Mouse (Mus musculus) liver, adult 2 months (tissue): Measurements from ENCODE around the gene Elovl5. TPM values are rescaled to one million over a fixed set of nuclear protein-coding genes. Genes with fewer than 3 reads are reported as not detected.
A peak's percentile ranks its signal among the peaks of the same experiment; 100 is the strongest.

ENCODE experiments used
- DNase-seq: peaks from one replicate; pipeline ENCODE4 v3.0.0-alpha.2; 2011; ENCODE audit warnings: low read depth, low spot score; ENCODE audit errors: extremely low read depth
- H3K27ac ChIP-seq: fragments of 200-500 bp; replicated peaks from 2 replicates; pipeline ENCODE4 v1.5.1; 2012; ENCODE audit warnings: low read depth, mild to moderate bottlenecking, control low read depth, inconsistent platforms, low read length; ENCODE audit not compliant: insufficient read depth
- H3K27me3 ChIP-seq: fragments of 200-500 bp; 2 replicates; pipeline ENCODE4 v1.6.1; 2012; ENCODE audit warnings: mild to moderate bottlenecking, moderate library complexity, low read length, inconsistent platforms; ENCODE audit not compliant: control insufficient read depth, insufficient read depth
- H3K36me3 ChIP-seq: fragments of 200-500 bp; 2 replicates; pipeline ENCODE4 v1.6.1; 2012; ENCODE audit warnings: low read length, inconsistent platforms; ENCODE audit not compliant: control insufficient read depth, insufficient read depth
- H3K4me1 ChIP-seq: fragments of 200-500 bp; 2 replicates; pipeline ENCODE4 v1.6.1; 2011; ENCODE audit warnings: low read length; ENCODE audit not compliant: control insufficient read depth, insufficient read depth
- H3K4me3 ChIP-seq: fragments of 200-500 bp; 2 replicates; pipeline ENCODE4 v1.5.1; 2011; ENCODE audit warnings: low read depth, mild to moderate bottlenecking, control low read depth, low read length, moderate library complexity; ENCODE audit not compliant: insufficient read depth
- H3K79me2 ChIP-seq: fragments of 200-500 bp; 2 replicates; pipeline ENCODE4 v1.6.1; 2012; ENCODE audit warnings: inconsistent platforms, mild to moderate bottlenecking, low read length, moderate library complexity; ENCODE audit not compliant: control insufficient read depth, insufficient read depth
- H3K9ac ChIP-seq: fragments of 200-500 bp; 2 replicates; pipeline ENCODE4 v1.6.1; 2012; ENCODE audit warnings: low read depth, mild to moderate bottlenecking, control low read depth, inconsistent platforms, low read length
- CTCF ChIP-seq: fragments of 200-500 bp; IDR thresholded peaks from 2 replicates; pipeline ENCODE4 v1.5.1; 2011; ENCODE audit warnings: low read depth, low read length, control low read depth
- POLR2A ChIP-seq: fragments of 200-500 bp; IDR thresholded peaks from 2 replicates; pipeline ENCODE4 v1.6.1; 2011; ENCODE audit warnings: low read length, control low read depth; ENCODE audit not compliant: insufficient read depth; ENCODE audit errors: extremely low read depth
- WGBS: fragments of 180-500 bp; shearing (Covaris S2); methylation state at CpG from one replicate; pipeline ENCODE4 v1.1.7; 2018; 5-methylcytosine and 5-hydroxymethylcytosine counted together
- polyA plus RNA-seq: library from polyadenylated mRNA; depleted of rRNA; stranded (reverse); fragments of >200 nt; gene quantifications from 2 replicates; pipeline ENCODE4 v1.2.3, GENCODE M21; 2012
- total RNA-seq: library from RNA; depleted of rRNA; stranded (reverse); fragments of >200 nt; gene quantifications from 2 replicates; pipeline ENCODE4 v1.2.3, GENCODE M21; 2014

Gene Elovl5
- total and polyA plus RNA-seq, 2 experiments: 228 to 322 TPM

- H3K4me3 ChIP-seq: peak overlapping the region; percentile 79
- H3K27me3 ChIP-seq: no peaks in the 10 kb centered on the region
- peak overlapping the region; percentile 98 for H3K27ac ChIP-seq
- peak overlapping the region; percentile 95 for H3K9ac ChIP-seq
- TF ChIP-seq POLR2A: peak; percentile 85
- TF ChIP-seq CTCF: no peak
- peak; percentile 77 for DNase-seq
- 1% methylated on average over 62 of the region's 68 CpGs for WGBS
- H3K79me2 ChIP-seq: no peaks in the 10 kb centered on the region; the same call in 1 of the 2 replicates
- H3K36me3 ChIP-seq: no peaks in the 10 kb centered on the region
- H3K4me1 ChIP-seq: peaks cover 13% of the 10 kb centered on the region
Observed at GRCm38 (mm10) chr9:77910270-77911240, 6.6 kb upstream of the Elovl5 start.

- Histone ChIP-seq H3K9ac (peak overlapping the region; percentile 62), H3K27me3 (no peaks in the 10 kb centered on the region), H3K4me1 (peaks cover 15% of the 10 kb centered on the region), H3K27ac (peak overlapping the region; percentile 98), H3K79me2 (no peaks in the 10 kb centered on the region; the same call in 1 of the 2 replicates), H3K36me3 (no peaks in the 10 kb centered on the region), H3K4me3 (peak overlapping the region; percentile 79)
- no peak for TF ChIP-seq POLR2A
- no peak for TF ChIP-seq CTCF
- WGBS: 1% methylated on average over 7 of the region's 7 CpGs
- peak; percentile 79 for DNase-seq
Observed at GRCm38 (mm10) chr9:77911508-77912229, 5.5 kb upstream of the Elovl5 start.

DNA sequence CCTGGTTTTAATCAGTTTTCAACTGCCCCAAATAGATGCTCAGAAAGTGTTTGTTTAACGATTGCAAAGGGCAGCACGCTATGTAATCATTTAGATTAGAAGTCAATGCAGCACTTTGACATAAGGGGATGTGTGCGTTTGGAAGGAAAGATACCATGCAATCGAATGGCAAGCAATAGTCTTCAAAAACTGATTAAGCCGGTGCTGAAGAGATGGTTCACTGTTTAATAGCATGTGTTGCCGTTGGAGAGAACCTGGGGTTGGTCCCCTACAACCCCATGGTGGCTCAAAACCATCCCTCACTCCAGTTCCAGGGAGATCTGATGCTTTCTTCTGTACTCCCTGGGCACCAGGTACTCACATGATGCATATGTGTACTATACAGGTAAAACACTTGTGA lies 4.9 kb upstream of the Elovl5 start:
- Histone ChIP-seq H3K4me3 (peak overlapping the region; percentile 79; the same call in 1 of the 2 replicates), H3K27me3 (no peaks in the 10 kb centered on the region), H3K36me3 (no peaks in the 10 kb centered on the region), H3K9ac (no peak overlapping the region), H3K79me2 (peaks cover under 1% of the 10 kb centered on the region; the same call in 1 of the 2 replicates), H3K4me1 (peaks cover 15% of the 10 kb centered on the region), H3K27ac (peak overlapping the region; percentile 60)
- no peak for DNase-seq
- TF ChIP-seq CTCF (no peak), POLR2A (no peak)
- 9% methylated on average over 6 of the region's 6 CpGs for WGBS

GRCm38 (mm10) chr9:77914616-77915015 lies 2.5 kb upstream of the Elovl5 start:
- WGBS: 75% methylated on average over 4 of the region's 4 CpGs
- Histone ChIP-seq H3K4me3 (no peak overlapping the region), H3K4me1 (peaks cover 20% of the 10 kb centered on the region), H3K79me2 (peaks cover 18% of the 10 kb centered on the region), H3K27ac (no peak overlapping the region), H3K27me3 (no peaks in the 10 kb centered on the region), H3K9ac (no peak overlapping the region), H3K36me3 (no peaks in the 10 kb centered on the region)
- DNase-seq: peak; percentile 53
- TF ChIP-seq CTCF (no peak), POLR2A (no peak)

GRCm38 (mm10) chr9:77915791-77916190 lies 1.4 kb upstream of the Elovl5 start:
- TF ChIP-seq CTCF (no peak), POLR2A (no peak)
- 86% methylated on average over 4 of the region's 4 CpGs for WGBS
- peaks cover 27% of the 10 kb centered on the region for H3K4me1 ChIP-seq
- no peak for DNase-seq
- H3K27me3 ChIP-seq: no peaks in the 10 kb centered on the region
- H3K79me2 ChIP-seq: peaks cover 24% of the 10 kb centered on the region
- no peak overlapping the region for H3K4me3 ChIP-seq
- H3K27ac ChIP-seq: no peak overlapping the region
- no peaks in the 10 kb centered on the region for H3K36me3 ChIP-seq
- no peak overlapping the region for H3K9ac ChIP-seq
